Mouse (Mus musculus) intestine, embryonic 16.5 days (tissue): Measurements from ENCODE around the gene Efna4. TPM values are rescaled to one million over a fixed set of nuclear protein-coding genes. Genes with fewer than 3 reads are reported as not detected.
A peak's percentile ranks its signal among the peaks of the same experiment; 100 is the strongest.

Source experiments
- ATAC-seq: fragments of 200-750 bp; cut with Nextera tagmentation; 2 replicates; pipeline ENCODE4 v1.8.0; 2017; ENCODE audit warnings: moderate TSS enrichment, moderate library complexity
- H3K27ac ChIP-seq: fragments of 300-500 bp; sonication (generic); 2 replicates; pipeline ENCODE4 v1.5.1; 2014; ENCODE audit warnings: mild to moderate bottlenecking, low read length
- H3K27me3 ChIP-seq: fragments of 300-500 bp; sonication (generic); replicated peaks from 2 replicates; pipeline ENCODE4 v1.6.1; 2014; ENCODE audit warnings: low read length, control low read depth, mixed read lengths; ENCODE audit not compliant: control insufficient read depth, insufficient read depth
- H3K36me3 ChIP-seq: fragments of 300-500 bp; sonication (generic); 2 replicates; pipeline ENCODE4 v1.6.1; 2014; ENCODE audit warnings: low read length, control low read depth; ENCODE audit not compliant: control insufficient read depth, insufficient read depth
- H3K4me1 ChIP-seq: fragments of 300-500 bp; sonication (generic); 2 replicates; pipeline ENCODE4 v1.6.1; 2014; ENCODE audit warnings: low read length, control low read depth, mixed read lengths; ENCODE audit not compliant: control insufficient read depth, insufficient read depth
- H3K4me2 ChIP-seq: fragments of 300-500 bp; sonication (generic); 2 replicates; pipeline ENCODE4 v1.6.1; 2014; ENCODE audit warnings: low read depth, low read length, control low read depth
- H3K4me3 ChIP-seq: fragments of 300-500 bp; sonication (generic); 2 replicates; pipeline ENCODE4 v1.5.1; 2014; ENCODE audit warnings: mild to moderate bottlenecking, low read length
- H3K9ac ChIP-seq: fragments of 300-500 bp; sonication (generic); 2 replicates; pipeline ENCODE4 v1.6.1; 2014; ENCODE audit warnings: low read depth, low read length
- H3K9me3 ChIP-seq: fragments of 300-500 bp; sonication (generic); 2 replicates; pipeline ENCODE4 v1.6.1; 2016; ENCODE audit warnings: low read length, control low read depth; ENCODE audit not compliant: control insufficient read depth
- WGBS: fragments of 180-500 bp; shearing (Covaris S2); extraction: QIAGEN DNeasy Blood & Tissue Kit; methylation state at CpG from one replicate; pipeline ENCODE4 v1.1.7; 2014; 5-methylcytosine and 5-hydroxymethylcytosine counted together
- polyA plus RNA-seq: library from polyadenylated mRNA; unstranded; fragments of >200 nt; fragmentation: Nextera tagmentation; extraction: Ambion mirVana; gene quantifications from 2 replicates; pipeline ENCODE4 v1.2.1, GENCODE M21; 2015

Efna4 gene
- polyA plus RNA-seq, 1 experiment from 2014 or later = 14.1 TPM

DNA sequence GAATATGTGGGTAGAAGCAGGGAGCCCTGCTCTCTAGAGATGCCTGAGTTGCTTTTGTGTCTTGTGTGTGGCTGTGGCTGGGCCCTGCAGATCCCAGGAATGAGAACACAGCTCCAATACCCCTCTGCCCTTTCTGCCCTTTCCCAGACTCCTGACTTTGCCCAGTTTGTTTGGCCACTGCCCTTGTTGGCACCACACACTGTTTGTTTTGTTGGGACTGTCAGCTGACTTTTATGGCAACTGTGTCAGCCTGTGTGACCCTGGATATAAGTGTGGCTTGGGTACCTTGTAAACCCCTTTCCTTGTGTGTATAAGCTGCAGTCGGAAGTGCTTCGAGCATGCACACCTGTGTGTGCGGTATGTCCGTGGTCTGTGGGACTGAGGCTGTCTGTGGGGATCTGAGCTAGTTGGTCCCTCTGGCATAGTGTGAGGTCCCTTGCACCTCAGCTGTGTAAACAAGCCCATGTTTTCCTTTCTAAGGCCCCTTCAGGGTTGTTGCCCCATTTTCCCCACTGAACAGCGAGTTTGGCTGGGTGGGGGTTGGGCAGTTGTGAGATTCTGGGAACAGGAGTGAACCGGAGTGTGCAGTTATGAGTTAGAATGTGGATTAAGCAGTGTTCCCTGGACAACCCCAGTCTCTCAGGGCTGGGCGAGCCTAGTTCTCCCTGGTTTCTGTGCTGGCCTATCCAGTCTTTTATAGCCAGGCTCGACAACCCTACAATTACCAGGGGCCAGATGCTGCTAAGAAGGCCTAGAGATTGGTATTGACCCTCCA, 32.1 kb downstream of the Efna4 start:
- WGBS = 61% methylated on average over 8 of the region's 8 CpGs
- no peaks in the 10 kb centered on the region for H3K36me3 ChIP-seq
- H3K9ac ChIP-seq = peak overlapping the region; percentile 25; the same call in 1 of the 2 replicates
- no peak overlapping the region for H3K4me3 ChIP-seq
- H3K27ac ChIP-seq = peak overlapping the region; percentile 71
- ATAC-seq = peak; percentile 19
- H3K9me3 ChIP-seq = no peaks in the 10 kb centered on the region
- no peak overlapping the region for H3K4me2 ChIP-seq
- H3K27me3 ChIP-seq = no peaks in the 10 kb centered on the region
- peaks cover 15% of the 10 kb centered on the region for H3K4me1 ChIP-seq

DNA sequence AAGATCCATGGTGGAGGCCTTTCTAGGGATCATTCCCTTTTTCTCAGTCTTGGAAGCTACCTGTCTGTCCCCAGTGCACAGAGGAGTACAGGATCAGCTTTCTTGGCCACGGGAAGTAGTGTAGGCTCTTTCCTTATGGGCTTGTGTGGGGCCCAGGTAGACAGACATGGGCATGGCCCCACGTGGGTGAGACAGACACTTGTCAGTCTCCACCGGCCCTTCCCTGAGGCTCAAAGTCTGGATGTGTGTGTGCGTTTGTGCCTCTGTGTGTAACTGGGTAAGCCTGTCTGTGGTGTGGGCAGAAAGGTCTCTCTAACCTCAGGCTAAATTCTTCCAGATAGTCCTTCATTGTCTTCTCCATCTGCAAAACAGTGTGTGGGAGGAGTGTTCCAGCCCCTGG, 32.7 kb downstream of the Efna4 start:
- Histone ChIP-seq H3K9me3 (no peaks in the 10 kb centered on the region), H3K4me3 (no peak overlapping the region), H3K27me3 (no peaks in the 10 kb centered on the region), H3K36me3 (no peaks in the 10 kb centered on the region), H3K4me1 (peaks cover 15% of the 10 kb centered on the region), H3K4me2 (no peak overlapping the region), H3K27ac (peak overlapping the region; percentile 71), H3K9ac (0 out of 2 replicates have a peak overlapping the region, but pooled peaks have one; percentile 25)
- 54% methylated on average over 4 of the region's 4 CpGs for WGBS
- peak; percentile 68 for ATAC-seq

DNA sequence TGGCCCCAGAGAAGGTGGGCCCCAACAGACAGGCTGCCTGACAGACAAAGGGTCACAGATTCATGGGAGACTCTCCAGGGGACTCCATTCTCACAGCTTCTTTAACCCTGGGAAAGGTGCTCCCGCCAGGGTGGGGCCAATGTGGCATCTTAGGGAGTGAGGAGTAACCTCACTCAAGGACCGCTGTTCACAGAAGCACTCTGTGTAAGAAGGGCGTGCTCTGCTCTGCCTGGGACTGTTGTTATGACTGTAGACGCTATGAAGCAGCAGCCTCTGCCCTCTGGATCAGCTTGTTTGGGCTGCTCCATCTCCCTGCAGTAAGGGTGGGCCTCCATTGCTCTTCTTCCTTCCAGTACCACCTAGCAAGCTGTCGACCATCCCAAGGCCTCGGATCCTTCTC, 33.4 kb downstream of the Efna4 start:
- WGBS = 50% methylated on average over 6 of the region's 6 CpGs
- Histone ChIP-seq H3K27me3 (no peaks in the 10 kb centered on the region), H3K4me2 (no peak overlapping the region), H3K4me1 (peaks cover 15% of the 10 kb centered on the region), H3K4me3 (no peak overlapping the region), H3K27ac (peak overlapping the region; percentile 71; the same call in 1 of the 2 replicates), H3K9ac (0 out of 2 replicates have a peak overlapping the region, but pooled peaks have one; percentile 0), H3K9me3 (no peaks in the 10 kb centered on the region), H3K36me3 (no peaks in the 10 kb centered on the region)
- ATAC-seq = no peak

DNA sequence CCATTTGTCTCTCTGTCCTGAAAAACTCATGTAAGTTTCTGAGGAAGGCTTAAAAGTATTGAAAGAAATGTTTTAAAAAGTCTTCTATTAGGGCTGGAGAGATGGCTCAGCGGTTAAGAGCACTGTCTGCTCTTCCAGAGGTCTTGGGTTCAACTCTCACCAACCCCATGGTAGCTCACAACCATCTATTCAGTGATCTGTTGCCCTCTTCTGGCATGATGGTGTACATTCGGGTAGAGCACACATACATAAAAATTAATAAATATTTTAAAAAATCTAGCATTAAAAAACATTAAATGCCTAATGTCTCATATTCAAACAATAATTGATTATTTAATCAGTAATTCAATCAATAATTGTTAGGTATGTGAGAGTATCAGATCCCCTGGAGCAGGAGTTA, 37.3 kb downstream of the Efna4 start:
- Histone ChIP-seq H3K4me1 (peaks cover 21% of the 10 kb centered on the region), H3K4me2 (no peak overlapping the region), H3K27me3 (no peaks in the 10 kb centered on the region), H3K4me3 (no peak overlapping the region), H3K9me3 (no peaks in the 10 kb centered on the region), H3K9ac (no peak overlapping the region), H3K36me3 (no peaks in the 10 kb centered on the region), H3K27ac (peak overlapping the region; percentile 76)
- WGBS = 69% methylated on average over 2 of the region's 2 CpGs
- 0 out of 2 replicates have a peak, but pooled peaks have one; percentile 9 for ATAC-seq

GRCm38 (mm10) chr3:89300071-89300470, 37.8 kb downstream of the Efna4 start:
- Histone ChIP-seq H3K27me3 (no peaks in the 10 kb centered on the region), H3K36me3 (no peaks in the 10 kb centered on the region), H3K4me2 (peak overlapping the region; percentile 55), H3K9ac (peak overlapping the region; percentile 61), H3K4me1 (peaks cover 18% of the 10 kb centered on the region), H3K9me3 (no peaks in the 10 kb centered on the region), H3K4me3 (peak overlapping the region; percentile 35), H3K27ac (peak overlapping the region; percentile 86)
- 24% methylated on average over 1 of the region's 1 CpGs for WGBS
- peak; percentile 89 for ATAC-seq

DNA sequence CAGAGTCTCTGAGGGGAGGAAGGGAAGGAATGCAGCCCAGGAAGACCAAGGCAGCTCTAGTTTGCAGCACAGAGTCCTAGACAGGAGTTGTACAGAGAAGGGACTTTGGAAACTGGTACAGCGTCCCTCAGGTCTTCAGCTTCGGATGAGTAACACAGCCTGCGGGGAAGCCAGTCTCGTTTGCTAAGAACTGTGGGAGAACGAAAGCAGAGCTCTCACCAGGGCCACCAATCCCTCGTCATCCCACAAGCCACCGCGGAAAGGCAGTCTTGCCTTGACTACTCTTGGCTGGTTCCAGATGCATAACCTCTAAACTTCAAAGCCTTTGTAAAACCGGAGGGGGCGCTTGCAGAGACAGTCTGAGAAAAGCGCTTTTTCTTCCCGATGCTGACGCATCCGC, 38.3 kb downstream of the Efna4 start:
- peak overlapping the region; percentile 55 for H3K4me2 ChIP-seq
- peaks cover 14% of the 10 kb centered on the region for H3K4me1 ChIP-seq
- peak overlapping the region; percentile 86 for H3K27ac ChIP-seq
- no peaks in the 10 kb centered on the region for H3K9me3 ChIP-seq
- H3K4me3 ChIP-seq = peak overlapping the region; percentile 35
- no peaks in the 10 kb centered on the region for H3K36me3 ChIP-seq
- no peaks in the 10 kb centered on the region for H3K27me3 ChIP-seq
- H3K9ac ChIP-seq = peak overlapping the region; percentile 61
- ATAC-seq = peak; percentile 41
- 1% methylated on average over 14 of the region's 14 CpGs for WGBS

GRCm38 (mm10) chr3:89298908-89299307, 38.9 kb downstream of the Efna4 start:
- H3K4me3 ChIP-seq = peak overlapping the region; percentile 35; the same call in 1 of the 2 replicates
- peak overlapping the region; percentile 61 for H3K9ac ChIP-seq
- WGBS = 80% methylated on average over 6 of the region's 6 CpGs
- ATAC-seq = no peak
- peak overlapping the region; percentile 55 for H3K4me2 ChIP-seq
- H3K9me3 ChIP-seq = no peaks in the 10 kb centered on the region
- no peaks in the 10 kb centered on the region for H3K27me3 ChIP-seq
- peaks cover 11% of the 10 kb centered on the region for H3K4me1 ChIP-seq
- no peaks in the 10 kb centered on the region for H3K36me3 ChIP-seq
- peak overlapping the region; percentile 86 for H3K27ac ChIP-seq

DNA sequence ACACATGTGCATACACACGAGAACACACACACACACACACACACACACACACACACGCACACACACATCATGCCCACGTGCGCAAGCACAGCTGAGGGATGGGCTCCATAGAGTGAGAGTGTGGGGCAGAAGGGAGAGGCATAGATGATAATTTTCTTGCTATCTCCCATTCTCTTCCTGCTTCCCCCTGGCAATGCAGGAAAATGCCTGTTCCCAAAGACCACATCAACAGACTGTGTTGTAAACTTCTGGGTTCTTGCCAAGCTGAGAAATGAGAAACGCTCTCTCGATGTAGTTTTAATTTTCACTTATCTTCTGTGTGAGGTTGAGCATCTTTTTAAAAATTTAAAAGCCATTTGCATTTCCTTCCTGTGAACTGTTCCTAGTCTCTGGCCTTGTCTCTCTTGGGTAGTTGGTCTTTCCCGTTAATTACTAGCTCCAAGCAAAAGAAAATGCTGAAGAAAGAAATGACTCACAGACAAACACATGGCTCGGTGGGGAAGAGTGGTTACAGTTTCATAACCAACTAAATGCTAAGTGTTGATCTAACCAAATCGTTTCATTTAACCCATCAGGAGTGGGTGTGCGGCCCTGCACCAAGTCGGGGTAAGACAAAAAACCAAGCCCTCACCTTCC, 40.9 kb downstream of the Efna4 start:
- 77% methylated on average over 11 of the region's 11 CpGs for WGBS

GRCm38 (mm10) chr3:89295685-89296230, 42.1 kb downstream of the Efna4 start:
- no peak overlapping the region for H3K4me2 ChIP-seq
- H3K4me3 ChIP-seq = no peak overlapping the region
- no peak overlapping the region for H3K9ac ChIP-seq
- no peaks in the 10 kb centered on the region for H3K27me3 ChIP-seq
- H3K27ac ChIP-seq = no peak overlapping the region
- H3K9me3 ChIP-seq = no peaks in the 10 kb centered on the region
- peaks cover 11% of the 10 kb centered on the region for H3K4me1 ChIP-seq
- WGBS = 74% methylated on average over 8 of the region's 8 CpGs
- H3K36me3 ChIP-seq = no peaks in the 10 kb centered on the region
- ATAC-seq = no peak

More for the DNA sequence above, 40.9 kb downstream of the Efna4 start:
- Histone ChIP-seq H3K9me3 (no peaks in the 10 kb centered on the region), H3K9ac (no peak overlapping the region), H3K4me3 (no peak overlapping the region), H3K27me3 (no peaks in the 10 kb centered on the region), H3K4me1 (peaks cover 11% of the 10 kb centered on the region), H3K27ac (no peak overlapping the region), H3K36me3 (no peaks in the 10 kb centered on the region), H3K4me2 (no peak overlapping the region)
- ATAC-seq = no peak
